ENCODE assay signal across 16 mouse cellular contexts in the genomic region with DNA sequence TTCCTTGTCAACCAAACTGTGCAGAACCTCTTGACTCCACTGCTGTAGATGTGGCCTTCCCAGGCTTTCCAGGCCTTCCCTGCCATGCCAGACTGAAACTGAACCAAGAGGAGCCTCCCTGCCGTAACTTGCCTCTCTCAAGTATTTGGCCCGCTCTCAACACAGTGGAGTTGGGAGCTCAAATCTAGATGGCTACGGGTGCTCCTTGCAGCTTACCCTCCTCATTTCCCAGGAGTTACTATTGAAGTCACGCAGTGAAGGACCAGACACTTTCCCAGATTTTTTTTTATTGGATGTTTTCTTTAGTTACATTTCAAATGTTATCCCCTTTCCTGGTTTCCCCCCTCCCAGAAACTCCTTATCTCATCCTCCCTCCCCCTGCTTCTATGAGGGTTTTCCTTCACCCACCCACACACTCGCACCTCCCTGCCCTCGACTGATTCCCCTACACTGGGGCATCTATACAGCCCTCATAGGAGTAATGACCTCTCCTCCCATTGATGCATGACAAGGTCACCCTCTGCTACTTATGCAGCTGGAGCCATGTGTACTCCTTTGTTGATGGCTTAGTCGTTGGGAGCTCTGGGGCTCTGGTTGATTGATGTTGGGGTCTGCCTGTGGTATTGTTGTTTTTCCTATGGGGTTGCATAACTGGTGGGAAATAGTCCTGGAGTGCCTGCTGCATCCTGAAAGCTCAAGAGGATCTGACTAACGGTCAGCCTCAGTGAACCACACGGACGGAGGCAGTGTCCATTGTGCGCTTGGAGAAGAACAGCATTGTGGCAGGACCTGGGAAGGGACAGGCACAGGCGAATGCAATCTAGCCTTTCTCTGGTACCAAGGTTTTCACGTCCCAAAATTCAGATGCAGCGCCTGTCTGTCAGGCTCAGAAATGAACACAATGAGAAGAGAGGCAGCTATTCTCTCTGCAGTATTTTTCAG.
A peak's percentile ranks its signal among the peaks of the same experiment; 100 is the strongest.
DNase-seq lines count a peak whose midpoint lies in the region; ATAC-seq lines count a peak whose summit lies in the region.
"Had no signal": no experiment of that assay in that cellular context is flagged by ENCODE, and none has a peak within 500 bp of the region (broad histone marks: within the 10 kb centered on the region; RNA-seq: fewer than 3 reads in every experiment).

No protein-coding gene starts in this region.

- H3K27ac ChIP-seq in kidney, embryonic 14.5 days (ENCODE audit: low read depth, low read length), result no peak overlapping the region
- no peak overlapping the region for H3K27ac ChIP-seq in hindbrain, embryonic 12.5 days
- H3K27ac ChIP-seq in midbrain, embryonic 14.5 days (replicated peaks; ENCODE audit: low read depth, low read length), result no peak overlapping the region
- H3K27ac ChIP-seq: forebrain, embryonic 15.5 days; gastrocnemius, adult 2 months; limb, embryonic 13.5 days; liver, embryonic 14.5 days had no signal

- H3K4me2 ChIP-seq in kidney, embryonic 14.5 days (replicated peaks; ENCODE audit: low read depth, low read length), result no peak overlapping the region
- no peak overlapping the region for H3K4me2 ChIP-seq in hindbrain, embryonic 12.5 days (replicated peaks)
- no peak overlapping the region for H3K4me2 ChIP-seq in midbrain, embryonic 14.5 days (ENCODE audit: low read length)
- H3K4me2 ChIP-seq: forebrain, embryonic 15.5 days; limb, embryonic 13.5 days had no signal

- 47% methylated on average over 14 of the region's 14 CpGs for WGBS in kidney, embryonic 14.5 days
- WGBS in hindbrain, embryonic 12.5 days, result 37% methylated on average over 14 of the region's 14 CpGs
- WGBS in midbrain, embryonic 14.5 days, result 39% methylated on average over 14 of the region's 14 CpGs

- no peak overlapping the region for H3K4me3 ChIP-seq in kidney, embryonic 14.5 days (ENCODE audit: low read length)
- no peak overlapping the region for H3K4me3 ChIP-seq in hindbrain, embryonic 12.5 days
- H3K4me3 ChIP-seq in midbrain, embryonic 14.5 days (replicated peaks; ENCODE audit: low read depth, low read length), result no peak overlapping the region
- H3K4me3 ChIP-seq: forebrain, embryonic 15.5 days; gastrocnemius, adult 2 months; limb, embryonic 13.5 days had no signal

- no peaks in the 10 kb centered on the region; the same call in 1 of the 2 replicates for H3K9me3 ChIP-seq in kidney, embryonic 14.5 days (ENCODE audit: control insufficient read depth, low read length)
- H3K9me3 ChIP-seq in hindbrain, embryonic 12.5 days (replicated peaks), result no peaks in the 10 kb centered on the region
- H3K9me3 ChIP-seq in midbrain, embryonic 14.5 days (ENCODE audit: control insufficient read depth, low read length), result no peaks in the 10 kb centered on the region
- H3K9me3 ChIP-seq: forebrain, embryonic 15.5 days; limb, embryonic 13.5 days had no signal

- H3K9ac ChIP-seq in kidney, embryonic 14.5 days (ENCODE audit: low read depth, low read length), result no peak overlapping the region
- H3K9ac ChIP-seq in hindbrain, embryonic 12.5 days, result no peak overlapping the region
- H3K9ac ChIP-seq in midbrain, embryonic 14.5 days (replicated peaks; ENCODE audit: low read length), result no peak overlapping the region
- H3K9ac ChIP-seq: forebrain, embryonic 15.5 days; limb, embryonic 13.5 days; liver, embryonic 14.5 days had no signal

- ATAC-seq in kidney, embryonic 14.5 days (ENCODE audit: low FRiP score, low TSS enrichment), result peak; percentile 68; the same call in 1 of the 2 replicates
- ATAC-seq in hindbrain, embryonic 12.5 days (ENCODE audit: low FRiP score), result peak; percentile 63
- ATAC-seq in midbrain, embryonic 14.5 days (ENCODE audit: low FRiP score, low TSS enrichment), result no peak
- ATAC-seq: forebrain, embryonic 15.5 days had no signal

- H3K36me3 ChIP-seq in kidney, embryonic 14.5 days (ENCODE audit: control insufficient read depth, insufficient read depth, low read length), result no peaks in the 10 kb centered on the region
- no peaks in the 10 kb centered on the region for H3K36me3 ChIP-seq in hindbrain, embryonic 12.5 days
- H3K36me3 ChIP-seq in midbrain, embryonic 14.5 days (ENCODE audit: control insufficient read depth, insufficient read depth, low read length), result no peaks in the 10 kb centered on the region
- H3K36me3 ChIP-seq: forebrain, embryonic 15.5 days; limb, embryonic 13.5 days had no signal

- DNase-seq in kidney, adult 9 months, result no peak
- DNase-seq in embryo, embryonic 10.5 days (ENCODE audit: low spot score), result peak; percentile 59
- DNase-seq in midbrain, embryonic 14.5 days, result peak; percentile 29
- DNase-seq in left cerebral cortex, adult 8-10 months (ENCODE audit: low spot score in 2 of 2), result no peak
- DNase-seq in urinary bladder, adult 18-20 months (ENCODE audit: low spot score in 2 of 2), result no peak
- DNase-seq: adrenal gland, postnatal 14 days; cerebellum, adult 2 months; gastrocnemius, adult 2 months; heart, adult 11 months; kidney, adult 18-20 months; retina, postnatal 1 day had no signal

- no peaks in the 10 kb centered on the region for H3K27me3 ChIP-seq in kidney, embryonic 14.5 days (ENCODE audit: control insufficient read depth, insufficient read depth, low read length)
- no peaks in the 10 kb centered on the region for H3K27me3 ChIP-seq in hindbrain, embryonic 12.5 days
- no peaks in the 10 kb centered on the region for H3K27me3 ChIP-seq in midbrain, embryonic 14.5 days (ENCODE audit: control insufficient read depth, insufficient read depth, low read length)
- H3K27me3 ChIP-seq: forebrain, embryonic 15.5 days; limb, embryonic 13.5 days had no signal

- H3K4me1 ChIP-seq in kidney, embryonic 14.5 days (ENCODE audit: control insufficient read depth, insufficient read depth, low read length), result no peaks in the 10 kb centered on the region
- peaks cover 10% of the 10 kb centered on the region for H3K4me1 ChIP-seq in hindbrain, embryonic 12.5 days
- H3K4me1 ChIP-seq in midbrain, embryonic 14.5 days (ENCODE audit: control insufficient read depth, insufficient read depth, low read length), result 0 out of 2 replicates have a peak, but pooled peaks cover 6% of the 10 kb centered on the region
- H3K4me1 ChIP-seq: limb, embryonic 13.5 days had no signal

Comparison
In these comparisons a context has a peak if more than half of its experiments do, and no peak if none do; other contexts are left out.
1. DNase-seq: peak in embryo, embryonic 10.5 days (single experiment) and midbrain, embryonic 14.5 days (single experiment); none in kidney, adult 9 months (single experiment), left cerebral cortex, adult 8-10 months (0 of 2) and urinary bladder, adult 18-20 months (0 of 2).